8 mouse cellular contexts compared by ENCODE assay signal in the genomic region with DNA sequence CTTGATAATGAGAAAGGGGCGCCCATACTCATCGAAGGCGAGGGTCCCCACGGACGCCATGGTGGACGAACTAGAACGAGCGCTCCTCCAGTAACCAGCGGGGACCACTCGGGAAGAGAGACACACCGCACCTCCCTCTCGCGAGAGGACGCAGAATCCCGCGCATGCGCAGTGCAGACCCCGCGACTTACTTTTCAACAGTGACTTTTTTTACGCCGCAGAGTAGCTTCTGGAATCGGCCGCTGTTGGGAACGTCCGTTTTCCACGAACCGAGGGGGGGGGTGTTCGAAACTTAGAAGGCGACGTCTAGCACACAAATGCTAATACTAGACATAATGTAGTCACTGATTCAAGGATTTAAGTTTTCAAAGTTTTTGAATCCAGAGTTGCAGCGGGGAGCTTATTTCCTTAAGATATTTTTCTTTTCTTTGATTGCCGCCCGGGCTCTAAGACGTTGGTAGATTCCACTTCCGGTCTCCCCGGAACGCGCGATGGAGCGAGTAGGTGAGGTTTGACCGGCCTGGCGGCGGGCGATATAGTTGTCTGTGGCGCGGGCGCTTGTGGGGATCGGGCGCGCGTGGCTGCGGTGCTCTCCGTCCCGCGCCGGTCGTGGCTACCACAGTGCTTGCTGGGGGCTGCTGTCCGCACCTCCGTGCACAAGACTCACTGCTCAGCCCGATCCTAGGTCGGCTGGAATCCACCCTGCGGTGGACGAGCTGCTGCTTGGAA. TPM values are rescaled to one million over a fixed set of nuclear protein-coding genes. Genes with fewer than 3 reads are reported as not detected.
A peak's percentile ranks its signal among the peaks of the same experiment; 100 is the strongest.
DNase-seq lines count a peak whose midpoint lies in the region; ATAC-seq and TF ChIP-seq lines count a peak whose summit lies in the region.

Gene Cct5, minus strand, starts transcription at position 159 of the 729 bp plus-strand sequence.
Gene Fam173b, plus strand, starts transcription at position 207 of the 729 bp plus-strand sequence.

- peak within 1 kb of the TSS; percentile 71 for H3K4me2 ChIP-seq in hindbrain, postnatal 0 days (ENCODE audit: low read depth, low read length)

- 0 out of 2 replicates have a peak, but pooled peaks cover 2% of the 10 kb centered on the region for H3K36me3 ChIP-seq in hindbrain, postnatal 0 days (ENCODE audit: insufficient read depth, low read length)

- ATAC-seq in common myeloid progenitor, adult 5-6 weeks (replicated peaks; ENCODE audit: low read depth, poor library complexity, severe bottlenecking): peak; percentile 81
- peak; percentile 91 for ATAC-seq in hindbrain, postnatal 0 days
- ATAC-seq in megakaryocyte, adult 5-6 weeks (ENCODE audit: poor library complexity, severe bottlenecking): peak; percentile 88

- peak within 1 kb of the TSS; percentile 85 for H3K9ac ChIP-seq in hindbrain, postnatal 0 days (replicated peaks; ENCODE audit: low read length)

- no peaks in the 10 kb centered on the region for H3K27me3 ChIP-seq in hindbrain, postnatal 0 days (ENCODE audit: insufficient read depth, low read length)

- H3K4me3 ChIP-seq in gastrocnemius, adult 2 months: peak within 1 kb of the TSS; percentile 85
- peak within 1 kb of the TSS; percentile 90 for H3K4me3 ChIP-seq in hindbrain, postnatal 0 days (ENCODE audit: low read length)
- peak within 1 kb of the TSS; percentile 62 for H3K4me3 ChIP-seq in left cerebral cortex, adult 2 months

- H3K4me1 ChIP-seq in hindbrain, postnatal 0 days (ENCODE audit: insufficient read depth, low read length): peaks cover 8% of the 10 kb centered on the region; the same call in 1 of the 2 replicates

- DNase-seq in ZHBTc4 (ENCODE audit: low read depth, low spot score): peak; percentile 99
- peak; percentile 98 for DNase-seq in gastrocnemius, adult 2 months
- DNase-seq in hindbrain, postnatal 0 days (ENCODE audit: low spot score): peak; percentile 99
- peak; percentile 98 to 99 for DNase-seq in left cerebral cortex, adult 2 months (ENCODE audit: extremely low spot score in 1 of 2, low spot score in 2 of 2)
- peak; percentile 99 for DNase-seq in right cerebral cortex, adult 2 months (ENCODE audit: low spot score in 2 of 2)
- peak; percentile 97 for DNase-seq in urinary bladder, postnatal 14 days (ENCODE audit: low spot score)

- under 1% methylated on average over 63 of the region's 63 CpGs for WGBS in hindbrain, postnatal 0 days

- no peaks in the 10 kb centered on the region for H3K9me3 ChIP-seq in hindbrain, postnatal 0 days (ENCODE audit: low read length)

- peak within 1 kb of the TSS; percentile 96 for H3K27ac ChIP-seq in gastrocnemius, adult 2 months
- peak within 1 kb of the TSS; percentile 90 for H3K27ac ChIP-seq in hindbrain, postnatal 0 days
- H3K27ac ChIP-seq in left cerebral cortex, adult 2 months: peak within 1 kb of the TSS; percentile 94

- intact Hi-C loops in gastrocnemius, adult 2 months (cut with DNase I): loop anchor here (5.0 kb wide), 1 partner anchor 285 kb away; no protein-coding TSS in a partner anchor
- intact Hi-C loops in left cerebral cortex, adult 2 months (cut with DNase I): loop anchor here (5.0 kb wide), 2 partner anchors 640 to 1165 kb away; partner anchors contain the start of gene Sema5a

- no peak for TF ChIP-seq CTCF in gastrocnemius, adult 2 months (IDR thresholded peaks at IDR 0.05)
- TF ChIP-seq CTCF in hindbrain, postnatal 0 days (IDR thresholded peaks at IDR 0.05; ENCODE audit: low read depth): no peak
- no peak for TF ChIP-seq CTCF in left cerebral cortex, adult 2 months (IDR thresholded peaks at IDR 0.05)

RNA-seq across cellular contexts. Expression of gene Cct5, which starts in this region (rescaled TPM):
- 510 and 544 TPM in 2 replicates for total RNA-seq in common myeloid progenitor, adult 5-6 weeks (2017)
- total RNA-seq in gastrocnemius, adult 2 months (2021): 100 to 1,000 TPM; 113 to 132 TPM
- total RNA-seq in hindbrain, postnatal 0 days (2014; rRNA removed): 251 and 279 TPM in 2 replicates
- 416 and 423 TPM in 2 replicates for polyA plus RNA-seq in hindbrain, postnatal 0 days (2015; fragmentation: Nextera tagmentation; extraction: Ambion mirVana)
- 100 to 1,000 TPM; 173 to 182 TPM for total RNA-seq in left cerebral cortex, adult 2 months (2021)
- 274 and 308 TPM in 2 replicates for total RNA-seq in megakaryocyte, adult 5-6 weeks (2015)
- total RNA-seq in megakaryocyte, adult 5-6 weeks (2017): 263 and 265 TPM in 2 replicates

RNA-seq across cellular contexts. Expression of gene Fam173b, which starts in this region (rescaled TPM):
- total RNA-seq in common myeloid progenitor, adult 5-6 weeks (2017): 6.1 and 11.3 TPM in 2 replicates
- total RNA-seq in gastrocnemius, adult 2 months (2021): 10 to 100 TPM; 13.9 to 17.7 TPM
- 7.4 and 12.5 TPM in 2 replicates for total RNA-seq in hindbrain, postnatal 0 days (2014; rRNA removed)
- 8.2 and 8.9 TPM in 2 replicates for polyA plus RNA-seq in hindbrain, postnatal 0 days (2015; fragmentation: Nextera tagmentation; extraction: Ambion mirVana)
- total RNA-seq in left cerebral cortex, adult 2 months (2021): 10 to 100 TPM; 11.3 to 12.1 TPM
- 7.0 and 10.5 TPM in 2 replicates for total RNA-seq in megakaryocyte, adult 5-6 weeks (2015)
- total RNA-seq in megakaryocyte, adult 5-6 weeks (2017): 5.6 and 8.0 TPM in 2 replicates

Comparison
In these comparisons a context has a peak if more than half of its experiments do, and no peak if none do; other contexts are left out.
1. Peak in every context shown above with its lines: DNase-seq, ATAC-seq, H3K4me3 ChIP-seq and H3K27ac ChIP-seq.